Mouse (Mus musculus): Measurements from ENCODE around the gene Sdk1.

- TF ChIP-seq CTCF (IDR thresholded peaks at IDR 0.05) (no peak), EP300 (IDR thresholded peaks at IDR 0.05; ENCODE audit: insufficient read depth, low read depth, low read length) (no peak)
Observed at GRCm38 (mm10) chr5:142258716-142259115, 1017.4 kb downstream of the Sdk1 start.

All from heart, adult 2 months (tissue).